In the genomic region with DNA sequence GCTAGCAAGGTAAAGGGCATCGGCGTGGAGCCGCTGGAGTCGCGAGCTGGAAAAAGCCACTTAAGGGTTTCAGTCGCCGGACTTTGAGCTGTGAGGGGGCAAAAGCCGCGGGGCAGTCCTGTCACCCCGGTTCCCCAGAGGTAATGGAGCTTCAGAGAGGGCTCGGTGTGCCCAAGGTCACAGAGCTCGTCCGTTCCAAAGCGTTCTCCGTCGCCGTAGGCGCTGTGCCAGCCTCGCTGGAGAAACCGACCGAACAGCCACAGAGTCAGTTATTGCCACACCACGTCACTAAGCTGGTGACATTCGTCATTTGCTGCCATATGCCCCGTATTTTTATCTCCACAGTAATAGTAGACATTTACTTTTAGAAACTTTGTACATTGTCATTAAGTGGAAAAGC, we compare ENCODE assay signal across 8 mouse cellular contexts. TPM values are rescaled to one million over a fixed set of nuclear protein-coding genes. Genes with fewer than 3 reads are reported as not detected.
DNase-seq lines count a peak whose midpoint lies in the region; ATAC-seq and TF ChIP-seq lines count a peak whose summit lies in the region.

No protein-coding gene starts in this region.

- peak overlapping the region; percentile 84 for H3K27ac ChIP-seq in forebrain, embryonic 12.5 days
- peak overlapping the region; percentile 99 for H3K27ac ChIP-seq in heart, embryonic 16.5 days (ENCODE audit: low read length)
- peak overlapping the region; percentile 98 for H3K27ac ChIP-seq in olfactory bulb, adult 2 months (ENCODE audit: insufficient read depth, low read depth, low read length)

- no peaks in the 10 kb centered on the region for H3K27me3 ChIP-seq in forebrain, embryonic 12.5 days
- H3K27me3 ChIP-seq in heart, embryonic 16.5 days (ENCODE audit: control insufficient read depth, insufficient read depth, low read length): no peaks in the 10 kb centered on the region

- no peaks in the 10 kb centered on the region for H3K36me3 ChIP-seq in forebrain, embryonic 12.5 days (replicated peaks)
- 0 out of 2 replicates have a peak, but pooled peaks cover 5% of the 10 kb centered on the region for H3K36me3 ChIP-seq in heart, embryonic 16.5 days (ENCODE audit: control insufficient read depth, insufficient read depth)

- H3K4me2 ChIP-seq in forebrain, embryonic 12.5 days: peak overlapping the region; percentile 86
- H3K4me2 ChIP-seq in heart, embryonic 16.5 days (ENCODE audit: low read depth, low read length): peak overlapping the region; percentile 71

- peaks cover 16% of the 10 kb centered on the region for H3K4me1 ChIP-seq in forebrain, embryonic 12.5 days
- H3K4me1 ChIP-seq in heart, embryonic 16.5 days (ENCODE audit: control insufficient read depth, insufficient read depth, low read length): peaks cover 16% of the 10 kb centered on the region
- H3K4me1 ChIP-seq in lung, adult 2 months (ENCODE audit: control insufficient read depth, insufficient read depth, low read length): no peaks in the 10 kb centered on the region; the same call in 1 of the 2 replicates
- H3K4me1 ChIP-seq in olfactory bulb, adult 2 months (ENCODE audit: control insufficient read depth, insufficient read depth, low read length): peaks cover 13% of the 10 kb centered on the region; the same call in 1 of the 2 replicates

- DNase-seq in ovary, adult 18-20 months (ENCODE audit: low spot score): peak; percentile 51
- no peak for DNase-seq in ovary, postnatal 10 days (ENCODE audit: low spot score)
- peak; percentile 63 for DNase-seq in c-Kit-positive CD71-positive TER-119-negative erythroid progenitor cells, embryonic 14.5 days (ENCODE audit: low read depth)
- DNase-seq in kidney, postnatal 25 days: peak; percentile 85 to 90
- peak; percentile 85 for DNase-seq in lung, adult 2 months

- ATAC-seq in forebrain, embryonic 12.5 days (ENCODE audit: low FRiP score): peak; percentile 48; the same call in 1 of the 2 replicates
- peak; percentile 68 for ATAC-seq in heart, embryonic 16.5 days (replicated peaks; ENCODE audit: extremely low read depth, insufficient read depth, low FRiP score)

- TF ChIP-seq CTCF in lung, adult 2 months (IDR thresholded peaks at IDR 0.05; ENCODE audit: insufficient read depth, low read length): no peak
- no peak for TF ChIP-seq CTCF in olfactory bulb, adult 2 months (IDR thresholded peaks at IDR 0.05; ENCODE audit: insufficient read depth, low read depth, low read length)

- H3K9ac ChIP-seq in forebrain, embryonic 12.5 days: peak overlapping the region; percentile 93
- H3K9ac ChIP-seq in heart, embryonic 16.5 days (ENCODE audit: low read length): peak overlapping the region; percentile 99

- TF ChIP-seq POLR2A in lung, adult 2 months (IDR thresholded peaks at IDR 0.05; ENCODE audit: borderline replicate concordance, extremely low read depth, low read depth, low read length): peak; percentile 31; the same call in 1 of the 2 replicates
- TF ChIP-seq POLR2A in olfactory bulb, adult 2 months (IDR thresholded peaks at IDR 0.05; ENCODE audit: insufficient read depth, low read depth, low read length): no peak

- under 1% methylated on average over 24 of the region's 24 CpGs for WGBS in forebrain, embryonic 12.5 days
- WGBS in heart, embryonic 16.5 days: under 1% methylated on average over 24 of the region's 24 CpGs
- under 1% methylated on average over 24 of the region's 24 CpGs for WGBS in lung, adult 2 months
- under 1% methylated on average over 24 of the region's 24 CpGs for WGBS in olfactory bulb, adult 2 months

- no peaks in the 10 kb centered on the region for H3K9me3 ChIP-seq in forebrain, embryonic 12.5 days
- H3K9me3 ChIP-seq in heart, embryonic 16.5 days (replicated peaks; ENCODE audit: control insufficient read depth, low read length): no peaks in the 10 kb centered on the region

- peak overlapping the region; percentile 75 for H3K4me3 ChIP-seq in forebrain, embryonic 12.5 days (replicated peaks)
- H3K4me3 ChIP-seq in heart, embryonic 16.5 days (ENCODE audit: low read length): peak overlapping the region; percentile 99
- peak overlapping the region; percentile 80 for H3K4me3 ChIP-seq in lung, adult 2 months (replicated peaks; ENCODE audit: extremely low read depth, low read depth, low read length)
- H3K4me3 ChIP-seq in olfactory bulb, adult 2 months (ENCODE audit: insufficient read depth, low read depth, low read length): peak overlapping the region; percentile 98

RNA-seq across cellular contexts. Expression of a gene that starts 0.4 kb away (rescaled TPM):
- 170 and 179 TPM in 2 replicates for polyA plus RNA-seq in forebrain, embryonic 12.5 days (2016; fragmentation: Nextera tagmentation; extraction: Ambion mirVana)
- 88.2 and 98.8 TPM in 2 replicates for polyA plus RNA-seq in heart, embryonic 16.5 days (2015; fragmentation: Nextera tagmentation; extraction: Ambion mirVana)
- 22.9 and 27.8 TPM in 2 replicates for polyA plus RNA-seq in lung, adult 2 months (2012; rRNA removed)
- polyA plus RNA-seq in olfactory bulb, adult 2 months (2012; ENCODE audit: insufficient read depth, insufficient read length, low replicate concordance, missing spikeins): not detected in 2 replicates

RNA-seq across cellular contexts. Expression of a gene that starts 0.5 kb away (rescaled TPM):
- polyA plus RNA-seq in forebrain, embryonic 12.5 days (2016; fragmentation: Nextera tagmentation; extraction: Ambion mirVana): 47.8 and 52.3 TPM in 2 replicates
- 194 and 209 TPM in 2 replicates for polyA plus RNA-seq in heart, embryonic 16.5 days (2015; fragmentation: Nextera tagmentation; extraction: Ambion mirVana)
- polyA plus RNA-seq in lung, adult 2 months (2012; rRNA removed): 123 and 158 TPM in 2 replicates
- polyA plus RNA-seq in olfactory bulb, adult 2 months (2012; ENCODE audit: insufficient read depth, insufficient read length, low replicate concordance, missing spikeins): not detected in 2 replicates

RNA-seq across cellular contexts. Expression of a gene that starts 18.6 kb away (rescaled TPM):
- 144 and 147 TPM in 2 replicates for polyA plus RNA-seq in forebrain, embryonic 12.5 days (2016; fragmentation: Nextera tagmentation; extraction: Ambion mirVana)
- polyA plus RNA-seq in heart, embryonic 16.5 days (2015; fragmentation: Nextera tagmentation; extraction: Ambion mirVana): 123 and 134 TPM in 2 replicates
- 81.9 and 105 TPM in 2 replicates for polyA plus RNA-seq in lung, adult 2 months (2012; rRNA removed)
- not detected in 2 replicates for polyA plus RNA-seq in olfactory bulb, adult 2 months (2012; ENCODE audit: insufficient read depth, insufficient read length, low replicate concordance, missing spikeins)

RNA-seq across cellular contexts. Expression of a gene that starts 28.3 kb away (rescaled TPM):
- 0.56 TPM in 1 of 2 replicates, not detected in the other for polyA plus RNA-seq in forebrain, embryonic 12.5 days (2016; fragmentation: Nextera tagmentation; extraction: Ambion mirVana)
- 0.44 and 0.51 TPM in 2 replicates for polyA plus RNA-seq in heart, embryonic 16.5 days (2015; fragmentation: Nextera tagmentation; extraction: Ambion mirVana)
- polyA plus RNA-seq in lung, adult 2 months (2012; rRNA removed): 6.4 and 9.8 TPM in 2 replicates
- polyA plus RNA-seq in olfactory bulb, adult 2 months (2012; ENCODE audit: insufficient read depth, insufficient read length, low replicate concordance, missing spikeins): not detected in 2 replicates

RNA-seq across cellular contexts. Expression of a gene that starts 37.5 kb away (rescaled TPM):
- polyA plus RNA-seq in forebrain, embryonic 12.5 days (2016; fragmentation: Nextera tagmentation; extraction: Ambion mirVana): 22.0 and 25.1 TPM in 2 replicates
- polyA plus RNA-seq in heart, embryonic 16.5 days (2015; fragmentation: Nextera tagmentation; extraction: Ambion mirVana): 28.9 and 33.7 TPM in 2 replicates
- 39.6 and 46.4 TPM in 2 replicates for polyA plus RNA-seq in lung, adult 2 months (2012; rRNA removed)
- not detected in 2 replicates for polyA plus RNA-seq in olfactory bulb, adult 2 months (2012; ENCODE audit: insufficient read depth, insufficient read length, low replicate concordance, missing spikeins)
